Mouse (Mus musculus) heart, postnatal 25 days (tissue): Measurements from ENCODE around the gene Akap12. TPM values are rescaled to one million over a fixed set of nuclear protein-coding genes. Genes with fewer than 3 reads are reported as not detected.
A peak's percentile ranks its signal among the peaks of the same experiment; 100 is the strongest.

Experiments
- DNase-seq: peaks from one replicate; pipeline ENCODE4 v3.0.0; 2022; ENCODE audit warnings: low spot score
- intact Hi-C: fragments of 180-260 bp; cut with DNase I; formaldehyde crosslinking; loops from one replicate; pipeline ENCODE4 v1.15.1; 2025
- total RNA-seq, 2 experiments: library from RNA; stranded (reverse); gene quantifications; 2 replicates each; pipeline ENCODE4 v1.2.3; 2021

Akap12 gene
- total RNA-seq, 2 experiments from 2014 or later, result 23.7 to 25.3 TPM

- intact Hi-C loops, result no loop called here
- DNase-seq, result peak; percentile 15
Measured at GRCm38 (mm10) chr10:4278041-4278440, 11.9 kb downstream of the Akap12 start.

GRCm38 (mm10) chr10:4282395-4282794 is 16.2 kb downstream of the Akap12 start:
- intact Hi-C loops, result no loop called here
- DNase-seq, result no peak

GRCm38 (mm10) chr10:4284781-4285180 is 18.6 kb downstream of the Akap12 start:
- intact Hi-C loops, result no loop called here
- no peak for DNase-seq

GRCm38 (mm10) chr10:4285752-4286151 is 19.6 kb downstream of the Akap12 start:
- DNase-seq, result no peak
- intact Hi-C loops, result no loop called here

- DNase-seq, result no peak
Measured at GRCm38 (mm10) chr10:4289171-4289570, 23.0 kb downstream of the Akap12 start.

GRCm38 (mm10) chr10:4289636-4290035 is 23.5 kb downstream of the Akap12 start:
- intact Hi-C loops, result no loop called here
- no peak for DNase-seq

More at GRCm38 (mm10) chr10:4289171-4289570, 23.0 kb downstream of the Akap12 start:
- intact Hi-C loops, result no loop called here

GRCm38 (mm10) chr10:4290145-4290544 is 24.0 kb downstream of the Akap12 start:
- intact Hi-C loops, result no loop called here
- no peak for DNase-seq

GRCm38 (mm10) chr10:4290561-4290960 is 24.4 kb downstream of the Akap12 start:
- DNase-seq, result no peak
- intact Hi-C loops, result no loop called here

GRCm38 (mm10) chr10:4293418-4293817 is 27.2 kb downstream of the Akap12 start:
- no peak for DNase-seq
- intact Hi-C loops, result no loop called here

- intact Hi-C loops, result no loop called here
- DNase-seq, result no peak
Measured at GRCm38 (mm10) chr10:4303558-4303957, 37.4 kb downstream of the Akap12 start.

- DNase-seq, result no peak
- intact Hi-C loops, result no loop called here
Measured at GRCm38 (mm10) chr10:4323885-4324284, 57.7 kb downstream of the Akap12 start.

GRCm38 (mm10) chr10:4325562-4325961 is 59.4 kb downstream of the Akap12 start:
- no peak for DNase-seq
- intact Hi-C loops, result no loop called here

GRCm38 (mm10) chr10:4327716-4328115 is 61.5 kb downstream of the Akap12 start:
- intact Hi-C loops, result no loop called here
- DNase-seq, result no peak

GRCm38 (mm10) chr10:4332228-4332979 is 66.2 kb downstream of the Akap12 start:
- intact Hi-C loops, result loop anchor here (2.0 to 5.0 kb wide), 3 partner anchors 65 to 336 kb away; partner anchors contain the start of gene Akap12
- DNase-seq, result no peak

- intact Hi-C loops, result loop anchor here (2.0 to 5.0 kb wide), 3 partner anchors 66 to 337 kb away; partner anchors contain the start of gene Akap12
- peak; percentile 38 for DNase-seq
Measured at GRCm38 (mm10) chr10:4333319-4333718, 67.1 kb downstream of the Akap12 start.

- intact Hi-C loops, result loop anchor here (2.0 to 5.0 kb wide), 3 partner anchors 67 to 292 kb away; partner anchors contain the start of gene Akap12
- peak; percentile 85 for DNase-seq
Measured at GRCm38 (mm10) chr10:4334039-4334683, 68.0 kb downstream of the Akap12 start.

- DNase-seq, result peak; percentile 29
- intact Hi-C loops, result no loop called here
Measured at GRCm38 (mm10) chr10:4338863-4339461, 72.8 kb downstream of the Akap12 start.

- intact Hi-C loops, result loop anchor here (10.0 kb wide), 1 partner anchor 807 kb away; no protein-coding TSS in a partner anchor
- no peak for DNase-seq
Measured at GRCm38 (mm10) chr10:4341430-4341829, 75.2 kb downstream of the Akap12 start.

- intact Hi-C loops, result loop anchor here (5.0 to 10.0 kb wide), 2 partner anchors 259 to 812 kb away; no protein-coding TSS in a partner anchor
- DNase-seq, result peak; percentile 80
Measured at GRCm38 (mm10) chr10:4346489-4347135, 80.4 kb downstream of the Akap12 start.

- intact Hi-C loops, result loop anchor here (5.0 to 10.0 kb wide), 2 partner anchors 260 to 812 kb away; no protein-coding TSS in a partner anchor
- no peak for DNase-seq
Measured at GRCm38 (mm10) chr10:4347136-4347492, 80.9 kb downstream of the Akap12 start.
